Mouse (Mus musculus): ENCODE measurements around the gene Pold2. TPM values are rescaled to one million over a fixed set of nuclear protein-coding genes. Genes with fewer than 3 reads are reported as not detected.
A peak's percentile ranks its signal among the peaks of the same experiment; 100 is the strongest.

Gene Pold2
- total and polyA plus RNA-seq, 3 experiments, result 136 to 285 (median 205) TPM

GRCm38 (mm10) chr11:5877421-5877820 lies 671 bp downstream of the Pold2 start:
- peak overlapping the region; percentile 65 to 79 (median 73) for H3K4me3 ChIP-seq (replicated peaks in 1 of 3; ENCODE audit: low read depth in 2 of 3, low read length in 2 of 3, poor library complexity in 1 of 3)
- peaks cover 14 to 34% of the 10 kb centered on the region in 2 experiments for H3K4me1 ChIP-seq (ENCODE audit: control insufficient read depth in 1 of 2, insufficient read depth in 2 of 2)
- peak overlapping the region; percentile 86 for H3K4me2 ChIP-seq (ENCODE audit: insufficient read depth, low read depth, poor library complexity, severe bottlenecking)
- H3K36me3 ChIP-seq (replicated peaks in 1 of 2; ENCODE audit: control insufficient read depth in 1 of 2, insufficient read depth in 1 of 2, low read length in 1 of 2), result peaks cover 43 to 45% of the 10 kb centered on the region in 2 experiments
- H3K27me3 ChIP-seq (replicated peaks), result no peaks in the 10 kb centered on the region
- peak overlapping the region; percentile 70 for H3K9ac ChIP-seq (ENCODE audit: insufficient read depth, low read depth)
- TF ChIP-seq USF2 (conservative IDR thresholded peaks at IDR 0.05; ENCODE audit: low read depth, low read length) (no peak), MEF2A (IDR thresholded peaks at IDR 0.05; ENCODE audit: borderline replicate concordance, low read depth, low read length) (no peak), SIN3A (IDR thresholded peaks at IDR 0.05; ENCODE audit: low read length) (no peak), POLR2A (IDR thresholded peaks at IDR 0.05; ENCODE audit: low read depth, low read length) (no peak), CHD2 (IDR thresholded peaks at IDR 0.05; ENCODE audit: low read length) (no peak), KAT2A (IDR thresholded peaks at IDR 0.05; ENCODE audit: insufficient replicate concordance, low read length) (0 out of 2 replicates have a peak, but pooled peaks have one; percentile 8), E2F4 (IDR thresholded peaks at IDR 0.05; ENCODE audit: insufficient replicate concordance, low read depth, low read length) (no peak), SMC3 (IDR thresholded peaks at IDR 0.05; ENCODE audit: low read depth, low read length) (no peak), PAX5 (IDR thresholded peaks at IDR 0.05; ENCODE audit: low read length) (no peak), TCF12 (IDR thresholded peaks at IDR 0.05; ENCODE audit: low read depth, low read length) (no peak), ZMIZ1 (IDR thresholded peaks at IDR 0.05; ENCODE audit: low read depth, low read length) (no peak), MAFK (IDR thresholded peaks at IDR 0.05; ENCODE audit: insufficient replicate concordance, low read length) (no peak), ZC3H11A (IDR thresholded peaks at IDR 0.05; ENCODE audit: low read depth, low read length) (no peak), BHLHE40 (IDR thresholded peaks at IDR 0.05; ENCODE audit: low read depth, low read length) (no peak), EP300 (IDR thresholded peaks at IDR 0.05; ENCODE audit: low read length) (no peak), HCFC1 (IDR thresholded peaks at IDR 0.05; ENCODE audit: low read depth, low read length) (no peak), RCOR1 (conservative IDR thresholded peaks at IDR 0.05; ENCODE audit: low read depth, low read length) (no peak), CHD1 (IDR thresholded peaks at IDR 0.05; ENCODE audit: low read depth, low read length) (peak; percentile 85; the same call in 1 of the 2 replicates), MYC (IDR thresholded peaks at IDR 0.05; ENCODE audit: low read depth, low read length) (no peak), ZKSCAN1 (IDR thresholded peaks at IDR 0.05; ENCODE audit: borderline replicate concordance, low read depth, low read length) (no peak), NELFE (IDR thresholded peaks at IDR 0.05; ENCODE audit: low read depth, low read length) (no peak), MAZ (IDR thresholded peaks at IDR 0.05; ENCODE audit: low read depth, low read length) (0 out of 2 replicates have a peak, but pooled peaks have one; percentile 18), ELF1 (IDR thresholded peaks at IDR 0.05; ENCODE audit: low read depth, low read length) (no peak), JUN (IDR thresholded peaks at IDR 0.05; ENCODE audit: insufficient read depth, low read depth, low read length) (no peak)
- peaks cover 24% of the 10 kb centered on the region for H3K79me2 ChIP-seq (replicated peaks; ENCODE audit: control insufficient read depth, extremely low read depth, insufficient read depth, poor library complexity, severe bottlenecking)
- dilution Hi-C loops (cut with MboI; ENCODE audit: extremely low pct_ligation_motif_present, extremely low pct_unique_long_range_greater_than_20kb, low sequenced_read_pairs), result no loop called here
- DNase-seq (ENCODE audit: extremely low read depth), result no peak
- H3K9me3 ChIP-seq (replicated peaks; ENCODE audit: low read length), result peaks cover 2% of the 10 kb centered on the region
- no peak overlapping the region for H3K27ac ChIP-seq (ENCODE audit: insufficient read depth, low read depth)
- in situ Hi-C loops (cut with MboI; ENCODE audit: low pct_ligation_motif_present, low pct_unique_long_range_greater_than_20kb, low sequenced_read_pairs), result no loop called here
